7 mouse cellular contexts compared by ENCODE assay signal in genomic region chr4:130860902-130861652, GRCm38 (mm10). TPM values are rescaled to one million over a fixed set of nuclear protein-coding genes. Genes with fewer than 3 reads are reported as not detected.
DNase-seq lines count a peak whose midpoint lies in the region; ATAC-seq and TF ChIP-seq lines count a peak whose summit lies in the region.

No protein-coding gene starts in this region.

- intact Hi-C loops in left cerebral cortex, postnatal 14 days (cut with DNase I), result no loop called here

- no peaks in the 10 kb centered on the region for H3K36me3 ChIP-seq in kidney, postnatal 0 days (ENCODE audit: insufficient read depth, low read length)
- no peaks in the 10 kb centered on the region for H3K36me3 ChIP-seq in forebrain, embryonic 11.5 days (ENCODE audit: control insufficient read depth, insufficient read depth, low read length)
- no peaks in the 10 kb centered on the region for H3K36me3 ChIP-seq in hindbrain, embryonic 14.5 days (replicated peaks; ENCODE audit: control insufficient read depth, insufficient read depth)
- H3K36me3 ChIP-seq in myocyte (ENCODE audit: control insufficient read depth, insufficient read depth), result no peaks in the 10 kb centered on the region

- no peak overlapping the region for H3ac ChIP-seq in myocyte (ENCODE audit: control insufficient read depth, insufficient read length)

- no peaks in the 10 kb centered on the region for H3K79me2 ChIP-seq in myocyte (ENCODE audit: control insufficient read depth, insufficient read depth)

- WGBS in kidney, postnatal 0 days, result 56% methylated on average over 15 of the region's 15 CpGs
- WGBS in forebrain, embryonic 11.5 days, result 57% methylated on average over 15 of the region's 15 CpGs
- WGBS in hindbrain, embryonic 14.5 days, result 56% methylated on average over 15 of the region's 15 CpGs

- H3K4me3 ChIP-seq in kidney, postnatal 0 days (replicated peaks; ENCODE audit: low read depth, low read length), result peak overlapping the region; percentile 13; the same call in 1 of the 2 replicates
- H3K4me3 ChIP-seq in forebrain, embryonic 11.5 days (ENCODE audit: low read depth, low read length), result peak overlapping the region; percentile 16
- H3K4me3 ChIP-seq in hindbrain, embryonic 14.5 days (replicated peaks; ENCODE audit: low read length), result peak overlapping the region; percentile 23
- no peak overlapping the region for H3K4me3 ChIP-seq in myocyte

- no peak for TF ChIP-seq CTCF in kidney, postnatal 0 days (IDR thresholded peaks at IDR 0.05; ENCODE audit: low read depth)

- no peaks in the 10 kb centered on the region; the same call in 1 of the 2 replicates for H3K27me3 ChIP-seq in kidney, postnatal 0 days (ENCODE audit: insufficient read depth, low read length)
- peaks cover 22% of the 10 kb centered on the region for H3K27me3 ChIP-seq in forebrain, embryonic 11.5 days (ENCODE audit: control insufficient read depth, insufficient read depth, low read length)
- peaks cover 11% of the 10 kb centered on the region; the same call in 1 of the 2 replicates for H3K27me3 ChIP-seq in hindbrain, embryonic 14.5 days (ENCODE audit: control insufficient read depth, insufficient read depth, low read length)
- H3K27me3 ChIP-seq in myocyte (ENCODE audit: control insufficient read depth, insufficient read depth, insufficient read length), result no peaks in the 10 kb centered on the region

- no peak for TF ChIP-seq POLR2A in myocyte (IDR thresholded peaks at IDR 0.05; ENCODE audit: insufficient read length, low read depth)

- peak overlapping the region; percentile 48 for H3K4me2 ChIP-seq in kidney, postnatal 0 days (ENCODE audit: low read length)
- peak overlapping the region; percentile 49 for H3K4me2 ChIP-seq in forebrain, embryonic 11.5 days (ENCODE audit: low read depth, low read length, severe bottlenecking)
- H3K4me2 ChIP-seq in hindbrain, embryonic 14.5 days (replicated peaks), result peak overlapping the region; percentile 63
- H3K4me2 ChIP-seq in myocyte (ENCODE audit: low read depth), result peak overlapping the region; percentile 72

- no peaks in the 10 kb centered on the region for H3K9me3 ChIP-seq in kidney, postnatal 0 days (replicated peaks; ENCODE audit: low read length)
- H3K9me3 ChIP-seq in forebrain, embryonic 11.5 days (ENCODE audit: control insufficient read depth, low read length), result no peaks in the 10 kb centered on the region
- H3K9me3 ChIP-seq in hindbrain, embryonic 14.5 days (ENCODE audit: control insufficient read depth, low read length), result no peaks in the 10 kb centered on the region

- no peak for DNase-seq in kidney, postnatal 0 days (ENCODE audit: low spot score)
- no peak for DNase-seq in kidney, postnatal 10 days
- DNase-seq in forebrain, embryonic 11.5 days (ENCODE audit: low spot score), result no peak
- no peak for DNase-seq in hindbrain, embryonic 14.5 days (ENCODE audit: low spot score)
- DNase-seq in urinary bladder, postnatal 10 days (ENCODE audit: low spot score), result no peak
- no peak for DNase-seq in left cerebral cortex, postnatal 14 days (ENCODE audit: low spot score in 2 of 2)

- no peak overlapping the region for H3K27ac ChIP-seq in kidney, postnatal 0 days
- H3K27ac ChIP-seq in forebrain, embryonic 11.5 days (ENCODE audit: low read depth, low read length), result no peak overlapping the region
- H3K27ac ChIP-seq in hindbrain, embryonic 14.5 days, result peak overlapping the region; percentile 76

- H3K9ac ChIP-seq in kidney, postnatal 0 days (ENCODE audit: low read depth, low read length), result no peak overlapping the region
- H3K9ac ChIP-seq in forebrain, embryonic 11.5 days (ENCODE audit: low read length), result no peak overlapping the region
- peak overlapping the region; percentile 60 for H3K9ac ChIP-seq in hindbrain, embryonic 14.5 days

- no peak for ATAC-seq in kidney, postnatal 0 days (replicated peaks; ENCODE audit: low FRiP score, low read depth)
- no peak for ATAC-seq in forebrain, embryonic 11.5 days (replicated peaks; ENCODE audit: low FRiP score)
- peak; percentile 42 for ATAC-seq in hindbrain, embryonic 14.5 days (ENCODE audit: low FRiP score)

- no peaks in the 10 kb centered on the region for H3K4me1 ChIP-seq in kidney, postnatal 0 days (replicated peaks; ENCODE audit: insufficient read depth, low read length)
- peaks cover 18% of the 10 kb centered on the region for H3K4me1 ChIP-seq in forebrain, embryonic 11.5 days (replicated peaks; ENCODE audit: control insufficient read depth, insufficient read depth, low read length)
- H3K4me1 ChIP-seq in hindbrain, embryonic 14.5 days (replicated peaks; ENCODE audit: control insufficient read depth, insufficient read depth, low read length), result peaks cover 39% of the 10 kb centered on the region

TF ChIP-seq in myocyte, 11 proteins besides CTCF, POLR2A, EP300 and RAD21:
- TF ChIP-seq CEBPB (IDR thresholded peaks at IDR 0.05; ENCODE audit: insufficient read depth, poor library complexity, severe bottlenecking) (no peak), SRF (IDR thresholded peaks at IDR 0.05; ENCODE audit: control insufficient read depth, insufficient read length, low read depth) (no peak), TCF3 (IDR thresholded peaks at IDR 0.05; ENCODE audit: insufficient read length, low read depth) (no peak), E2F4 (IDR thresholded peaks at IDR 0.05; ENCODE audit: insufficient read depth) (no peak), POLR2AphosphoS2 (IDR thresholded peaks at IDR 0.05; ENCODE audit: insufficient read length, low read depth) (no peak), TCF12 (IDR thresholded peaks at IDR 0.05; ENCODE audit: insufficient read depth, poor library complexity, severe bottlenecking) (no peak), REST (IDR thresholded peaks at IDR 0.05; ENCODE audit: insufficient read depth, insufficient read length) (no peak)

RNA-seq across cellular contexts. Expression of gene Laptm5, which starts 51.8 kb away (rescaled TPM):
- polyA plus RNA-seq in kidney, postnatal 0 days (2015; fragmentation: Nextera tagmentation; extraction: Ambion mirVana), result 24.2 and 26.8 TPM in 2 replicates
- polyA plus RNA-seq in forebrain, embryonic 11.5 days (2014; fragmentation: Nextera tagmentation; extraction: Ambion mirVana), result 17.2 and 20.7 TPM in 2 replicates
- 35.2 and 37.4 TPM in 2 replicates for polyA plus RNA-seq in hindbrain, embryonic 14.5 days (2014; fragmentation: Nextera tagmentation; extraction: Ambion mirVana)
- 0.06 TPM for polyA plus RNA-seq in myocyte (2012; fragmentation: generic; extraction: Trizol)
- 10 to 100 TPM; 35.3 to 38.3 TPM for total RNA-seq in left cerebral cortex, postnatal 14 days (2021)

Comparison
In these comparisons a context has a peak if more than half of its experiments do, and no peak if none do; other contexts are left out.
1. RNA of gene Laptm5, which starts 51.8 kb away (polyA plus RNA-seq): 35.2 to 37.4 TPM in hindbrain, embryonic 14.5 days, 24.2 to 26.8 TPM in kidney, postnatal 0 days and 17.2 to 20.7 TPM in forebrain, embryonic 11.5 days; 0.06 TPM in myocyte (single experiment); every median in the first group is over 10 times any median in the second.
2. Peak in every context shown above with its lines, with median percentiles within 50 percentile points of each other: H3K4me2 ChIP-seq.